Mouse (Mus musculus) lung, postnatal 10 days (tissue): ENCODE results near the gene Sh2d5.

Experiments used
- DNase-seq: peaks from one replicate; pipeline ENCODE4 v3.0.0; 2021

Sh2d5 gene

DNA sequence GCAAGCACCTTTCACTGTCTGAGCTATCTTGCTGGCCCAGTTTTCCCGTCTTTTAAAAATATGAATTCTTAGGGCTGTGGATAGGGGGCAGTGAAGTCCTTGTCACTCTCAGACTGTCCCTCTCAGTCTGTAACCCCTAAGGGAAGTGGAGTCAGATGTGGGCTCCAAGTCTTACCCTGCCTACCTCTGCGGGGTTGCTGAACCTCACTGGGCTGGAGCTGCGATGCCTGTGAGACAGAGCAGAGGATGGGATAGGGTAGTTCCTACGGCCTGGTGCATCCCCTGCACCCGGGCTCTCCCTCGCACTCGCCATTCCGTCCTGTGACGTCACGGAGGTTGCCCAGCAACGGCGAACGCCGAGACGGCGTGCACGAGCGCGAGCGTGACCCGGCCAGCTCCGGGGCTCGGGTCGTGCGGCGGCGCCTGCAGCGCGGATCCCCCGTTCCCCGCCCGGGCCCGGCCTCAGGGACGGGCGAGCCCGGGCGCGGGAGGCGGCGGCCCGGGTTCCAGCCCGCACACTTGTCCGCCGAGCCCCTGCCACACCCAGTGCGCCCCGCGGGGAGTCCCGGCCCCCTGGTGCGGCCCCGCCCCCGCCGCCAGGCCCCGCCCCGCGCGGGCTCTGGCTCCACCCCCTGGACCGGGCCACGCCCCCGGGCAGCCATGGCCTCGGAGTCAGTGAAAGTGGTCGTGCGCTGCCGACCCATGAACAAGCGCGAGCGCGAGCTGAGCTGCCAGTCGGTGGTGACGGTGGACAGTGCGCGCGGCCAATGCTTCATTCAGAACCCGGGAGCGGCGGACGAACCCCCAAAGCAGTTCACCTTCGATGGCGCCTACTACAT, 11.9 kb downstream of the Sh2d5 start:
- DNase-seq, result peak; percentile 94

DNA sequence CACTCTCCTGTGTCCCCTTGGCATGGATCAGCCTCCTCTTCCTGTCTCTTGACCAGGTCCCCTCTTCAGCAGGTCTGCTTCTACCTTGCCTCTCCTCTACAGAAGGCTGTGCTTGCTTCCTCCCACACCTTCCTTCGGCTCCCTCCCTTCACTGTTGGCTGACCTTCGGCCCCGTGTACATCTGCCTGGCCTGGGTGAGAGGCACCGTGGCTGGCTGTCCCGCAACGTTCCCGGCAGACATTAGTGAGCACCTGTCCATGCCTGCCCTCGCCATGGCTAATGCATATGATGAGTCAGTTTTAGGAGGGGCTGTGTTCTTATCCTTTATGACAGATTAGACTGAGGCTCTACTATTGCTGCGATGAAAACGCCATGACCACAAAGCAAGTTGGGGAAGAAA, 17.7 kb downstream of the Sh2d5 start:
- no peak for DNase-seq

DNA sequence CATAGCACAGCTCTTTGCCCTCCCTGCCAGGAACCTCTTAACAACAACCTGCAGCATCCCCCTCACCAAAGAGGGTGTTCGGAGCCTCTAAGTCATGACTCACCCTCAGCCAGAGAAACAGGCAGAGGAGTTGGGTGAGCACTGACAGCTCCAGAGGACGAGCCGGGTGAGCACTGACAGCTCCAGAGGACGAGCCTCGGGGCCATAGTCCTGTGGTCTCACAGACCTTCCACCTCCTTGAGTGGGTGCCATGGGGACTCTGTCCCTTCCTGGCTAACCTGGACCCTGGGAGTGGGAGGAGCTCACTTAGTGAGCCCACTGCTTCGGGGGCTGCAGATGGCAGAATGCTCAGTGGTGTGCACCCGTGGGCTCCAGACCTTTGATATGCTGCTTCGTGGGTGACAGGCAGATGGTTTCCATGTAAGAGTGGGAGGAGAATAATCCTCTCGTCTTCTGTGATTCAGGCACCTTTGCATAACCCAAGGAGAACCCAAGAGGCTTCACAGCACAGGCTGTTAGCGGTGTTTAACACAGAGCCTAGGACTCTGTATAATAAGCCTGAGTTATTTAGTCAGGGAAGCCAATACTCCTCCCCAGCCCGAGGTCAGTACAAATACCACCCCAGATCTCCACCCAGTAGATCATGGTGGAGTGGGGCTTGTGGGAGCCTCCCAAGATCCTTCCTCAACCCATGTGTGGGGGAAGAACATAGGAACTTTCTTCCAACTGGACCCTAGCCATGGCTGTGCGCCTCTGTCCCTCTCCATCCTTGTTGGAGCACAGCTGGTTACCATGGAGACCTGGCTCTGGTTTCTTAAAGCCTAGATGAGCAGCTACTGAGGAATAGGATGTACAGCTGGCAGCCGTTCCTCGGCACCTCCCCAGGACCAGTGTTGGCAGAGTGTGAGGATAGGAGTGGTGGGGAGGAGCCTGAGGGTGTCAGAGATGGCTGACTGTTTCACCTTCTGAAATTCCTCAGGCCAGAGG, 22.1 kb downstream of the Sh2d5 start:
- DNase-seq, result peak; percentile 77

DNA sequence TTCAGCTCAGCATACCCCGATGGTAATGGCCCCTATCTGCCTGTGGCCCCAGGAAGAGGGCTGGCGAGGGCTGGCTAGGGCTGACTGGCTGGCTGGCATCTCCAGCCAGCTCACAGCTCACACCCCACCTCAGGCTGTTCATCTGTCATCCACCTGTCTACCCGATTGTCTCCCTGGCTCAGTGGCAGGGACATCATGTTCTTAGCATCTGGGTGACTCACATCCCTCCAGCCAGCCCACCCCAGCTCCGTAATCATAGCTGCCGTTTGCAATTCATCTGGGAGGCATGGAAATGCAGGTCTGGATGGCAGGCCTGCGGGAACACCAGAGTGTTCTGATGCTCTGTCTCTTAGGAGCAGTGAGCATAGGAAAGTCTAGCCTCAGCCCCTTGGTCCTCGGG, 28.1 kb downstream of the Sh2d5 start:
- no peak for DNase-seq

DNA sequence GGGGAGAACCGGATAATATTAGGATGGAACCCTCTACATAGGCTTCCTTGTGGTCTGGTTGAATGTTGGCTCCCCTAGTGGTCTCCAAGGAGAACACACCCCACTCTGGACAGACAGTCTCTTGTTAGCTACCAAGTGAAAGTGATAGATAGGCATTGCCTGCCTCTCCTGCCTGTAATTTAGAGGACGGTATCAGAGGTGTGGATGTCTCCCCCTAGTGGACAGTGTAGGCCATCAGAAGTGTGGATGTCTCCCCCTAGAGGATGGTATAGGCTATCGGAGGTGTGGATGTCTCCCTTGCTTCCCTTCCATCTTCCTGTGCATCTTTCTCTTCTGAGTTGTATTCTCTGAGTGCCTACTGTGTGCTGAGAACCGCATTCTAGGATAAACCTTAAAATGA, 32.6 kb downstream of the Sh2d5 start:
- peak; percentile 80 for DNase-seq

DNA sequence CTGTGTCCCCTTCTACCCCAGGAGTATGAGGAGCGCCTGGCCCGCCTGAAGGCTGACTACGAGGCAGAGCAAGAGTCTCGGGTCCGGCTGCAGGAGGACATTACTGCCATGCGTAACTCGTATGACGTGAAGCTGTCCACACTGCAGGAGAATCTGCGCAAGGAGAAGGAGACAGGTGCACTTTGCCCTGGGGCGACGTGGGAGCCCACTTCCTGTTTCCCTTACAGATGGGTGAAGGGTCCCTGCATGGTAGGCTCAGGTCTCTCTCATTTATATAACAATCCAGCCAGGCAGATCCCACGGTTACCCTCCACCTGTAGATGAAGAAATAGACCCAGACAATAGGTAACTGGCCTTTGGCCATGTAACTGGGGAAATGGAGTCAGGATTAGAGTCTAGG, 36.2 kb downstream of the Sh2d5 start:
- no peak for DNase-seq

DNA sequence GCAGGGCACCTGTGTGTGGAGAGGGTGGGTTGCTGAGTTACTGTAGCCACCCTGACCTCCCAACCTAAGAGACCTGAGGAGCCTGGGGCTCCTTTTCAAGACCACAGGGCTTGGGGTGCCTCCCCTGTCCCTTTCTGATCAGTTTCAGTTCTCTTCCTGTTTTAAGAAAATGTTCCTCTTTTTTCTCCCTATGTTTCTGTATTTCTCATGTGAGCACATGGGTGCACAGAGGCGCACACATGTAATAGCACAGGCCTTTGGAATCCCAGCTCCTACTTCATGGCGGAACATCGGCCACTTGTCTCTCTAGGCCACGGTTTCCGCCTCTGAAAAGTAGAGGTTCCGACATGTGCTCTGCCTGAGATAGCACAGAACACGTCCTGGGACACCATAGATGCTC, 38.5 kb downstream of the Sh2d5 start:
- DNase-seq, result no peak

DNA sequence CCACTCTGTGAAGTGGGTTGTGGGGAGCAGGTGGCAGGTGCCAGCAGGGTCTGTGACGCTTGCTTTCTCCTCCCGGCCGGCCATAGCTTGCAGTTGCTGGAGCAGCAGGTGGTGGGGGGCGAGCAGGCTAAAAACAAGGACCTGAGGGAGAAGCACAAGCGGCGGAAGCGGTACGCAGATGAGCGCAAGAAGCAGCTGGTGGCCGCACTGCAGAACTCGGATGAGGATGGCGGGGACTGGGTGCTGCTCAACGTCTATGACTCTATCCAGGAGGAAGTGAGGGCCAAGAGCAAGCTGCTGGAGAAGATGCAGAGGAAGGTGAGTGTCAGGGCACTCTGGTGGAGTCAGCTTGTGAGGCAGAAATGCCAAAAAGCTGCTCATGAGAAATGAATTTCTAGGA, 41.8 kb downstream of the Sh2d5 start:
- DNase-seq, result no peak

DNA sequence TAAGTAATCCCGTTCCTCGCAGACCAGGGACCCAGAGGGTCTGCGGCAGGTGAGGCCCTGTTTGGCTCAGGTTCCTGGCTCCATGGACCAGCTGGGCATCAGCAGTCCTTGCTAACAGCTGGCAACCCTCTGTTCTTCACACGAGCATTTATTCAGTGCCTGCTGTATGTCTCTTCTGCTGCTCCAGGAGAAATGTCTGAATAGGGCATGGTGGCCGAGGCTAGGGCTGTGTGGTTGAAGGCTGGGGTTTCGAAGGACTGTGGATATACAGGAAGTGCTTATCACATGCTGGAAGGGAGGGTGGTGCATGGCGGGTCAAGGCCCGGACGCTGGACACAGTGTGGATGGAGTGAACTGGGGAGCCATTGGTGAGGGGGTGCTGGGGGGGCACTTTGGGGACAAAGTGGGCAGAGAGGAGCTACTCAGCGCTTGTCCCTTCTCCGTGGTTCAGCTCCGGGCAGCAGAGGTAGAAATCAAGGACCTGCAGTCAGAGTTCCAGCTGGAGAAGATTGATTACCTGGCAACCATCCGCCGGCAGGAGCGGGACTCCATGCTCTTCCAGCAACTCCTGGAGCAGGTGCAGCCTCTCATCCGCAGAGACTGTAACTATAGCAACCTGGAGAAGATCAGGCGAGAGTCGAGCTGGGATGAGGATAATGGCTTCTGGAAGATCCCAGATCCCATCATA, 43.2 kb downstream of the Sh2d5 start:
- no peak for DNase-seq

DNA sequence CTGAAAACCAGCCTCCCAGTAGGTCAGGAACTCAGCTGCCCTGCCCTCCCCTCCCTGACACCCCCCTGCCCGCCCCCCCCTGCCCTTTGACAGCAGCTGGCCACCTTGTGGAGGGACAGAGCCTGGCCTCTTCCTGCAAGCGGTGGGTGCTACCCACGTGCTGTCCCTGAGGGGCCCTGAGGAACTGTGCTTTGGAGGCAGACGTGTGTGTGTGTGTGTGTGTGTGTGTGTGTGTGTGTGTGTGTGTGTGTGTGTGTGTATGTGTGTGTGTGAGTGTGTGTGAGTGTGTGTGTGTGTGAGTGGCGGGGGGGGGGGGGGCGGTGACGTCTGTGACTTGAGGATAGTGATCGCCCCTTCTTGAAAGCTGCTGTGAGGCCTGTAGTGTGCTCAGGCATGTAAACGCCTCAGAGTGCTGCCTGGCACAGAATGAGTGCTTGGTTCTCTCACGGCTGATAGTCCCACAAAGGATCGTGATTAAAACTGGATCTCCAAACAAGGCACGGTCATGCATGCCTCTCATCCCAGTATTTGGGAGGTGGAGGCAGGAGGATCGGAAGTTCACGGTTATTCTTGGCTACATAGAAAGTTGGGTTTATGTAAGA, 43.8 kb downstream of the Sh2d5 start:
- DNase-seq, result no peak

DNA sequence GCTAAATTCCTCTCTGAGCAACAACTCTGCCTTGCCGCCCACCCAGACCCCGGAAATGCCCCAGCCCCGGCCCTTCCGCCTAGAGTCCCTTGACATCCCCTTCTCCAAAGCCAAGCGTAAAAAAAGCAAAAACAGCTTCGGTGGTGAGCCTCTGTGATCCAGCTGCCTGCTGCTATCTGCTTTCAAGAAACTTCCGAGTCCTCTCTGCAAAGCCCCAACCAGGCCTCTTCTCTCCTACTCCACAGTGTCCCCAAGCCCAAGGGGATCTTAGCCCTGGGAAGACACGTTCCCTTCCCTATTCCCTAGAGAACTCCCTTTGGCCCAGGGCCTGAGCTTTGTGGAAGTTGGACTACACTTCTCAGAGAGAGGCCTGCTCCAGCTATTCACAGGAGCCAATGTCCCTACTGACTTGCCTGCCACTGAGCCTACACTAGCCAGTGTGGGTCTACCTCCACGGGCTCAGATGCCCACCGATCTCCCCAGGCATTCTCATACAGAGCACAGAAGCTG, 51.1 kb downstream of the Sh2d5 start:
- no peak for DNase-seq

DNA sequence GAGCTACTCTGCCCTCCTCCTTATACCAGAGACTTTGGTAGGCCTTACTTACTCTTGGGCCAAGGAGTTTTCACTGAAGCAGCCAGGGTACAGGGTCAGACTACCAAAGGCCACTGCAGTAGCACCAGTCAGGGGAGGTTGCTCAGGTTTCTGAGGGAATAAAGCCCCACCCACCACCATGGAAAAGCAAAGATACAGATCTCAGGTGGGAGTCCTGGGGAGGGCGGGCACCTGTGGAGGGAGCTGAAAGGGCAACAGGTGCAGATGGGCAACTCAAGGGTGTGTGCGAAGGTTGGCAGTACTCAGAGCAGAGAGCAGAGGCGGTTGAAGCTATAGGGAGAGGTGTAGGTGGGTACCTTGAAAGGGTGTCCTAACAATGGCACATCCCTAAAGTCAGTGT, 52.8 kb downstream of the Sh2d5 start:
- DNase-seq, result no peak

DNA sequence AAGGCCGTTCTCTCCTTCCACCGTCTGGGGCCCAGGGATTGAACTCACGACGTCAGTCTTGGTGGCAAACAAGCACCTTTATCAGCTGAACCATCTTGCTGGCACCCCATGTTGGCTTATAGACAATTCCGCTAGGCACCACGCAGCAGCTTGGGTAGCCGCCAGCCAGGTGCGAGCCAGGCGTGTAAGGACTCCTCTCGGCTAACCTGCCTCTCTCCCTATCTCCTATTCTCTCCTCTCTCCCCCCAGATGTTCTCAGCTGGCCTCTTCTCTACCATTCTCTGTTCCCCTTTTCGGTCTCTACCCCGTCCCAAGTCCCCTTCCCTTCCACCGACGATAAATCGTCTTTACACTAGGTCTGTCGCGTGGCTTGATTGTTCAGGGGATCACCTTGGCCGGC, 53.5 kb downstream of the Sh2d5 start:
- no peak for DNase-seq

DNA sequence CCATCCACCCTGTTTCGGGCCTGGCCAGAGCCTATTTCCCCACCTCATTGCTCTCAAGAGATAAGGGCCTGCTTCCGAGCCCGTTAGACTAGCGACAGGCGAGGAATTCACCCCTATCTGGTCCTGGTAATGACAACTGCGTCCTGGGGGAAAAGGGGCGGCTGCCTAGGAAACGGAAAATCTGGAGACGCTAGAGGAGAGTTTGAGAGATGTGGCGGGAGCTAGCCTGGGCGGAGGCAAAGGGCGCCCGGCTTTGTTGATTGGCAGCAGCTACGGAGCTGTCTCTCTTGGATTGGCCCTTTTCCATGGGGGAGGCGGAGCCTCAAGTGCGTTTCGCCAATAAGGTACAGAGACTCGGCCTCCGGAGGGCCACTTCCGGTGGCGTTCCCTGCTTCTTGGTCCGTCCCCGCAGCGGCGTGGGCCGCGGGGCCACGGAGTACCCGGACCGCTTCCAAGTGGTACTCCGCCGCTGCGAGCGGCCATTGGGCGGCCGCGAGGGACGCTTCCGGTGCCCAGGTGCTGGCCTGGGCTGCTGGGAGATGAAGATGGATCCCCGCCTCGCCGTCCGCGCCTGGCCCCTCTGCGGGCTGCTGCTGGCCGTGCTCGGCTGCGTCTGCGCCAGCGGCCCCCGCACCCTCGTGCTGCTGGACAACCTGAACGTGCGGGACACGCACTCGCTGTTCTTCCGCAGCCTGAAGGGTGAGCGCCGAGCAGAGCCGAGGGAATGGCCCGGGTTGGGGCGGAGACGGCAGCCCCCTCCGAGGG, 54.3 kb downstream of the Sh2d5 start, which contains the start of gene Ddost:
Gene Ddost (plus strand): TSS at position 391 of the 765 bp plus-strand sequence.
- DNase-seq, result peak; percentile 100

DNA sequence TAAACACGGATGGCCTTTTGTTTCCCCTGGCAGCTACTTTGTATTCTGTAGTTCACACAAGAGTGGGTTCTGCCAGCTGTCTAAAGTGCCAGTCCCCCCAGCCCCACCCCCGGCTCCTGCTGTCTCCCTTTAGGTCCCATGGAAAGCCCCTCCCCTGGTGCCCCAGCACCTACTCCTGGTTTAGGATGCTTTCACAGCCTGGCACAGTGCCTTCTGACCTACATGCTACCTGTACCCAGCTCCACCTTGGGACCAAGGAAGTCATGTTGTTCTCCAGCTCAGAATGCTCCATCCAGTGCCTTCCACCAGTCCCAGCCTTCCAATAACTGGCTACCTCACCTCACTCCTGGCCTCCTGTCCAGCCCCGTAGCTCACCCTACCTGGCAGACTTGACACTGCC, 56.8 kb downstream of the Sh2d5 start:
- no peak for DNase-seq

DNA sequence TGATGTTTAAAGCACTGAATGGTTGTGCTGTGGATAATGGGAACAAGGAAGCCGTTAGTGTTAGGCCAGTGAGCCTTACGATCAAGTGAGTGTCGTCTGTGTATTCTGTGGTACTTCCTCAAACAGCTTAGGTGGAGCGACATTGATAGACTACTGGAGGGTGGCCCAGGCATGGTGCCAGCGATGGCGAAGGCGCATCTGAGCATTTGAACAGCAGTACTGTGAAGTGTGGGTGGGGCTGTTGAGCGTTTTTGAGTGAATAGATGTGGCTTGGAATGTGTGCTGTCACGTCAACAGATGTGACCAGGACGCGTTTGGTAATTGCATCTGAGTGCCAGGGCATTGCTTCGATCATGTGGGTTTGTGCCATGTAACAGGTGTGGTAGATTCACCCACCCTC, 57.5 kb downstream of the Sh2d5 start:
- DNase-seq, result no peak

DNA sequence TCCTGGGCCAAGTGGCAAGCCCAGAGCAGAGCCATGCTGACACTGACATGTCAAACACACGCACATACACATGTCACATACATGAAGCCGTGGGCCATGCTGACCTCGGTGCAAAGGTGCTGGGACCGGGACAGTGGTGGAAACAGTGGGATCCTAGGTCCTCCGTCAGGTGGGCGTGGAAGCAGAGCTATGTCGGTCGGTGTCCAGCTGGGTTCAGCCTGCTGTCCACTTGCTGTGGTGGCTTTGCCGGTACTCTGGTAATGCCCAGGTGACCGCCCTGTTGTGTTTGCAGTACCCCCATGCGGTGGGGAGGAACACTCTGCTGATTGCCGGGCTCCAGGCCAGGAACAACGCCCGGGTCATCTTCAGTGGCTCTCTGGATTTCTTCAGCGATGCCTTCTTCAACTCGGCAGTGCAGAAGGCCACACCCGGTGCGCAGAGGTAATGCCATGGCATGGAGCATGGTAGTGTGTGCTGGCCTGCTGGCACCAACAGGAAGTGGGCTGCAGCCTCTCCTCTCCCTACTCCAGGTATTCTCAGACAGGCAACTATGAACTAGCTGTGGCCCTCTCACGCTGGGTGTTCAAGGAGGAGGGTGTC, 60.2 kb downstream of the Sh2d5 start:
- DNase-seq, result no peak
